Mouse (Mus musculus): ENCODE results near the gene Plekhg5. TPM values are rescaled to one million over a fixed set of nuclear protein-coding genes. Genes with fewer than 3 reads are reported as not detected.

Gene Plekhg5
- polyA plus RNA-seq, 1 experiment from 2014 or later = 1.1 TPM

GRCm38 (mm10) chr4:152041924-152042641 is 30.2 kb upstream of the Plekhg5 start:
- Histone ChIP-seq H3K4me3 (ENCODE audit: inconsistent target) (no peak overlapping the region), H3K79me2 (ENCODE audit: inconsistent target) (peaks cover 42% of the 10 kb centered on the region), H3K36me3 (ENCODE audit: inconsistent target) (peaks cover 45% of the 10 kb centered on the region; the same call in 1 of the 2 replicates), H3K27ac (no peak overlapping the region)
- WGBS (ENCODE audit: missing documents) = 97% methylated on average over 20 of the region's 22 CpGs

GRCm38 (mm10) chr4:152043171-152043570 is 29.1 kb upstream of the Plekhg5 start:
- no peak overlapping the region for H3K4me3 ChIP-seq (ENCODE audit: inconsistent target)
- peaks cover 56% of the 10 kb centered on the region; the same call in 1 of the 2 replicates for H3K36me3 ChIP-seq (ENCODE audit: inconsistent target)
- H3K79me2 ChIP-seq (ENCODE audit: inconsistent target) = peaks cover 42% of the 10 kb centered on the region
- WGBS (ENCODE audit: missing documents) = 93% methylated on average over 3 of the region's 3 CpGs
- no peak overlapping the region for H3K27ac ChIP-seq

DNA sequence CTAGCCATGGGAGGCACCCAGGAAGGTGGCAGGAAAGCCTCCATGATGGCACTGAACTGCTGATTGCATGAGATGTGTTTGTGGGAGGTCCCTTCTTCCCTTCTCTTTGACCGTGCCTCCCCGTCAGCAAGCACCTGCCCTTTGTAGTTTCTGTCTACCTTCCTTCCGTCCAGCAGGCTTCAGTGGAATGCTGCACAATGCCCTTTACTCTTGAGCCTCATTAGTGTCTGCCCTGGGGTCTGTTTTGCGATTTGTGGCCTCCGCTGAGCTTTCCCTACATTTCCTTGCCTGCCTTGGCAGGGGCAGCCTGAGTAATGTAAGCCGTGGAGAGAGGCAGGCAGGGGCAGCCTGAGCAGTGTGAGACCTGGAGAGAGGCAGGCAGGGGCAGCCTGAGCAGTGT is 27.7 kb upstream of the Plekhg5 start:
- Histone ChIP-seq H3K27ac (no peak overlapping the region), H3K4me3 (ENCODE audit: inconsistent target) (no peak overlapping the region), H3K36me3 (ENCODE audit: inconsistent target) (peaks cover 56% of the 10 kb centered on the region; the same call in 1 of the 2 replicates), H3K79me2 (ENCODE audit: inconsistent target) (peaks cover 41% of the 10 kb centered on the region)
- WGBS (ENCODE audit: missing documents) = 87% methylated on average over 6 of the region's 6 CpGs

GRCm38 (mm10) chr4:152062390-152063110 is 9.7 kb upstream of the Plekhg5 start:
- Histone ChIP-seq H3K36me3 (ENCODE audit: inconsistent target) (peaks cover 16% of the 10 kb centered on the region), H3K79me2 (ENCODE audit: inconsistent target) (no peaks in the 10 kb centered on the region), H3K27ac (no peak overlapping the region), H3K4me3 (ENCODE audit: inconsistent target) (no peak overlapping the region)
- 84% methylated on average over 8 of the region's 9 CpGs for WGBS (ENCODE audit: missing documents)

DNA sequence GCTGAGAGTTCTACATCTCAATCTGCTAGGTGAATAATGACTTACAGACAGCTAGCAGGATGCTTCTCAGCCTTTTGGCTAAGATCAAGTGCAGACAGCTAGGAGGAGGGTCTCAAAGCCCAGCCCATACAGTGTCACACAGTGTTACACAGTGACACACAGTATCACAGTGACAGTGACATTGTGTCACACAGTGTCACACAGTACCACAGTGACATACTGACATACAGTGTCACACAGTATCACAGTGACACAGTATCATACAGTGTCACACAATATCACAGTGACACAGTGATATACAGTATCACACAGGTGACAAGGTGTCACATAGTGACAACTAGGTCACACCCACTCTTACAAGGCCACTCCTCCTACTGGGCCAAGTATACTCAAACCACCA is 5.0 kb upstream of the Plekhg5 start:
- no peak overlapping the region for H3K4me3 ChIP-seq (ENCODE audit: inconsistent target)
- H3K79me2 ChIP-seq (ENCODE audit: inconsistent target) = no peaks in the 10 kb centered on the region
- H3K27ac ChIP-seq = no peak overlapping the region

GRCm38 (mm10) chr4:152068166-152068724 is 4.1 kb upstream of the Plekhg5 start:
- Histone ChIP-seq H3K79me2 (ENCODE audit: inconsistent target) (no peaks in the 10 kb centered on the region), H3K4me3 (ENCODE audit: inconsistent target) (no peak overlapping the region), H3K27ac (no peak overlapping the region), H3K36me3 (ENCODE audit: inconsistent target) (no peaks in the 10 kb centered on the region)
- WGBS (ENCODE audit: missing documents) = 91% methylated on average over 6 of the region's 6 CpGs

More for the DNA sequence above, 5.0 kb upstream of the Plekhg5 start:
- H3K36me3 ChIP-seq (ENCODE audit: inconsistent target) = no peaks in the 10 kb centered on the region

DNA sequence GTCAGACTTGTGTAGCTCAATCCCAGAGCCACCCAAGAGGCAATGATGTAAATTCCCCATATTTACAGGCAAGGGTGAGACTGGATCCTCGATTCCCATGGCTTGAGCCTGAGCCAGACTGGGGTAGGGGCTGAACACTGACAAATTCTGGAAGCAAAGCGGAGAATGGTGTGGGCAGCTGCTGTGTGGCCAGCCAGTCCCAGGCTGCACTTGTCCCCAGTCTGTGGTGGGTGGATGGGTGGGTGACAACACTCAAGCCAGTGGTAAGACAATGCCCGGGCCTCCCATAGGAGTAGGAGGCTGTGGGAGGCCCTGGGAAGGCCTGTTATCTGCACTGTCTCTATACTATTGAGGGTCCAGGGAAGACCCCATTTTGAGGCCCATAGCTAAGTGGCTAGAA is 3.1 kb upstream of the Plekhg5 start:
- Histone ChIP-seq H3K4me3 (ENCODE audit: inconsistent target) (no peak overlapping the region), H3K36me3 (ENCODE audit: inconsistent target) (no peaks in the 10 kb centered on the region), H3K27ac (no peak overlapping the region), H3K79me2 (ENCODE audit: inconsistent target) (no peaks in the 10 kb centered on the region)
- 94% methylated on average over 3 of the region's 3 CpGs for WGBS (ENCODE audit: missing documents)

DNA sequence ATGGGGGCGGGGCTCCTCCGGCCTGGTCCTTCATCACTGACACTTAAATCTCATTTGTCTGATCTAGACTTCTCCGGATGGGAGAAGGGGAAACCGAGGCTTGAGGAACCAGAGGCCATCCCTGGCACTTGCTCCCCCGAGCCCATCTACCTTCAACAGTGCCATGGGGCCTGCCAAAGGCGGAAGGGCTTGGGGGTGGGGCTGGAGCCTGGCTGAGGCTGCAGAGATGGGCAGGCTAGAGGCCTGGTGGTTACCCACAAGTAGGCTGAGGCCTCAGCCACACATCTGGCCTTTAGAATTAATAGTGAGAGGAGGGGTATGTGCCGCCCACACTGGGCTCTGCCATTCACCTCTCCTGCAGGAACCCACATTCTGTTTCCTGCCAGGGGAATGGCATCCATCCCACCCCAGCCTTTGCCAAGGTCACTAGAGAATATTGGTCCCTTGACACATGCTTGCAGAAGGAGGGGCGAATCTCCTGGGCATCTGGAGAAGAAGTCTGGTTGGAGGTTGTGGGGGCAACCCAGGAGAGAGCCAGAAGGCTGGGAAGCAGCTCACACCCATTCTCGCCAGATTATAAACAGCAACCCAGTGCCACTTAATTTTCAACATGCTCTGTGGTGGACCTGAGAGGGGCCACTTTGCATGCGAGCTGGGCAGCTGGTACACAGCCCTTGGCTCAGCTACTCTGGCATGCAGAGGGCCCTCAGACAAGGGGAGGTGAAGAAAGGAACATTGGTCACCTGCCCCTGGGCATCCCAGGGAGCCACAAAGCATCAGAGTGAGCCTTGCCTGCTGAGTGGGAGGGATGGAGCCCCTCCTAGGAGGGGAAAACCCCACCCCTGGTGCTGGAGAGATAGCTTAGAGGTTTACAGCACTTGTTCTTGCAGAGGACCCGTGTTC is 1.6 kb upstream of the Plekhg5 start:
- H3K36me3 ChIP-seq (ENCODE audit: inconsistent target) = no peaks in the 10 kb centered on the region
- H3K27ac ChIP-seq = no peak overlapping the region
- WGBS (ENCODE audit: missing documents) = 50% methylated on average over 11 of the region's 11 CpGs
- H3K79me2 ChIP-seq (ENCODE audit: inconsistent target) = no peaks in the 10 kb centered on the region
- H3K4me3 ChIP-seq (ENCODE audit: inconsistent target) = no peak overlapping the region

DNA sequence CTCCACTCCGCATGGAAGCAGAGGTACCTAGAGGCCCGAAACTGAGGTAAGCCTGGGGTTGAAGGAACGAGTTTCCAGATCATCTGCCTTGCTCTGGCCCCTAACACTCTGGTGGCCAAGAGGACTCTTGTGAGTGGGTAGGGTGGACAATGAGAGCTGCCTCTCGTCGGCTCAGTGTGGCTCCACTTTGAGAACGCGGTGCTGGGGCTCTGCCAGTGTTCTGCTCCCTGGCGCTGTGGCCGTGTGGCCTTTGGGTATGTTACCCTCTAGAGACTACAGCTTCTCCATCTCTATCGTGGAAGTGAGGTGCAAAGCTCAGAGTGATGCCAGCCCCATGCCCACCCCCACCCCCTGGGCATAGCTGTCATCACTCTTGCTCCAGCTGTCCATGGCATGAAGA is 357 bp downstream of the Plekhg5 start:
- WGBS (ENCODE audit: missing documents) = 21% methylated on average over 10 of the region's 10 CpGs
- no peak overlapping the region for H3K27ac ChIP-seq

GRCm38 (mm10) chr4:152073715-152074114 is 1.4 kb downstream of the Plekhg5 start:
- Histone ChIP-seq H3K36me3 (ENCODE audit: inconsistent target) (no peaks in the 10 kb centered on the region), H3K79me2 (ENCODE audit: inconsistent target) (no peaks in the 10 kb centered on the region), H3K4me3 (ENCODE audit: inconsistent target) (no peak overlapping the region), H3K27ac (no peak overlapping the region)
- WGBS (ENCODE audit: missing documents) = 97% methylated on average over 6 of the region's 6 CpGs

More for the DNA sequence above, 357 bp downstream of the Plekhg5 start:
- no peak overlapping the region for H3K4me3 ChIP-seq (ENCODE audit: inconsistent target)
- H3K79me2 ChIP-seq (ENCODE audit: inconsistent target) = no peaks in the 10 kb centered on the region
- no peaks in the 10 kb centered on the region for H3K36me3 ChIP-seq (ENCODE audit: inconsistent target)

- no peaks in the 10 kb centered on the region for H3K79me2 ChIP-seq (ENCODE audit: inconsistent target)
- no peak overlapping the region for H3K4me3 ChIP-seq (ENCODE audit: inconsistent target)
- H3K27ac ChIP-seq = no peak overlapping the region
- H3K36me3 ChIP-seq (ENCODE audit: inconsistent target) = no peaks in the 10 kb centered on the region
- 94% methylated on average over 9 of the region's 9 CpGs for WGBS (ENCODE audit: missing documents)
These were observed 2.2 kb downstream of the Plekhg5 start for GRCm38 (mm10) chr4:152074548-152074947.

- Histone ChIP-seq H3K36me3 (ENCODE audit: inconsistent target) (no peaks in the 10 kb centered on the region), H3K79me2 (ENCODE audit: inconsistent target) (no peaks in the 10 kb centered on the region), H3K4me3 (ENCODE audit: inconsistent target) (no peak overlapping the region), H3K27ac (no peak overlapping the region)
- 96% methylated on average over 9 of the region's 9 CpGs for WGBS (ENCODE audit: missing documents)
These were observed 4.9 kb downstream of the Plekhg5 start for GRCm38 (mm10) chr4:152077191-152077590.

GRCm38 (mm10) chr4:152078105-152078530 is 5.8 kb downstream of the Plekhg5 start:
- Histone ChIP-seq H3K36me3 (ENCODE audit: inconsistent target) (no peaks in the 10 kb centered on the region), H3K4me3 (ENCODE audit: inconsistent target) (no peak overlapping the region), H3K79me2 (ENCODE audit: inconsistent target) (no peaks in the 10 kb centered on the region), H3K27ac (no peak overlapping the region)
- WGBS (ENCODE audit: missing documents) = 53% methylated on average over 10 of the region's 10 CpGs

GRCm38 (mm10) chr4:152079261-152079660 is 7.0 kb downstream of the Plekhg5 start:
- Histone ChIP-seq H3K79me2 (ENCODE audit: inconsistent target) (no peaks in the 10 kb centered on the region), H3K27ac (no peak overlapping the region), H3K4me3 (ENCODE audit: inconsistent target) (no peak overlapping the region), H3K36me3 (ENCODE audit: inconsistent target) (no peaks in the 10 kb centered on the region)
- WGBS (ENCODE audit: missing documents) = 97% methylated on average over 3 of the region's 3 CpGs
